Mouse (Mus musculus) intestine, postnatal 0 days (tissue): ENCODE data around the gene Tmem205. TPM values are rescaled to one million over a fixed set of nuclear protein-coding genes. Genes with fewer than 3 reads are reported as not detected.

Source experiments
- ATAC-seq: fragments of 200-750 bp; cut with Nextera tagmentation; 2 replicates; pipeline ENCODE4 v1.8.0; 2017; ENCODE audit warnings: mild to moderate bottlenecking, moderate TSS enrichment, moderate library complexity
- H3K27ac ChIP-seq: fragments of 300-500 bp; sonication (generic); 2 replicates; pipeline ENCODE4 v1.5.1; 2014; ENCODE audit warnings: mild to moderate bottlenecking, low read depth, low read length, moderate library complexity
- H3K27me3 ChIP-seq: fragments of 300-500 bp; sonication (generic); replicated peaks from 2 replicates; pipeline ENCODE4 v1.6.1; 2014; ENCODE audit warnings: low read length, mixed read lengths; ENCODE audit not compliant: control insufficient read depth, insufficient read depth
- H3K36me3 ChIP-seq: fragments of 300-500 bp; sonication (generic); 2 replicates; pipeline ENCODE4 v1.6.1; 2014; ENCODE audit warnings: mild to moderate bottlenecking, moderate library complexity; ENCODE audit not compliant: control insufficient read depth, insufficient read depth
- H3K4me1 ChIP-seq: fragments of 300-500 bp; sonication (generic); replicated peaks from 2 replicates; pipeline ENCODE4 v1.6.1; 2014; ENCODE audit warnings: antibody characterized with exemption, low read length, mixed read lengths; ENCODE audit not compliant: control insufficient read depth, insufficient read depth
- H3K4me2 ChIP-seq: fragments of 300-500 bp; sonication (generic); replicated peaks from 2 replicates; pipeline ENCODE4 v1.6.1; 2014; ENCODE audit warnings: low read depth, mild to moderate bottlenecking, moderate library complexity
- H3K4me3 ChIP-seq: fragments of 300-500 bp; sonication (generic); 2 replicates; pipeline ENCODE4 v1.5.1; 2014; ENCODE audit warnings: low read depth, low read length
- H3K9ac ChIP-seq: fragments of 300-500 bp; sonication (generic); 2 replicates; pipeline ENCODE4 v1.6.1; 2014; ENCODE audit warnings: mild to moderate bottlenecking, low read depth, low read length
- H3K9me3 ChIP-seq: fragments of 300-500 bp; sonication (generic); 2 replicates; pipeline ENCODE4 v1.6.1; 2016; ENCODE audit warnings: mixed run types; ENCODE audit not compliant: control insufficient read depth
- CTCF ChIP-seq: sonication (generic); IDR thresholded peaks from 2 replicates; pipeline ENCODE4 v1.5.1; 2016; ENCODE audit warnings: low read depth, mild to moderate bottlenecking, control low read depth, antibody characterized with exemption, moderate library complexity
- WGBS: fragments of 180-500 bp; shearing (Covaris S2); extraction: QIAGEN DNeasy Blood & Tissue Kit; methylation state at CpG from one replicate; pipeline ENCODE4 v1.1.7; 2014; 5-methylcytosine and 5-hydroxymethylcytosine counted together
- polyA plus RNA-seq: library from polyadenylated mRNA; unstranded; fragments of >200 nt; fragmentation: Nextera tagmentation; extraction: Ambion mirVana; gene quantifications from 2 replicates; pipeline ENCODE4 v1.2.1, GENCODE M21; 2015

Gene Tmem205
- polyA plus RNA-seq, 1 experiment from 2014 or later = 88.2 TPM

DNA sequence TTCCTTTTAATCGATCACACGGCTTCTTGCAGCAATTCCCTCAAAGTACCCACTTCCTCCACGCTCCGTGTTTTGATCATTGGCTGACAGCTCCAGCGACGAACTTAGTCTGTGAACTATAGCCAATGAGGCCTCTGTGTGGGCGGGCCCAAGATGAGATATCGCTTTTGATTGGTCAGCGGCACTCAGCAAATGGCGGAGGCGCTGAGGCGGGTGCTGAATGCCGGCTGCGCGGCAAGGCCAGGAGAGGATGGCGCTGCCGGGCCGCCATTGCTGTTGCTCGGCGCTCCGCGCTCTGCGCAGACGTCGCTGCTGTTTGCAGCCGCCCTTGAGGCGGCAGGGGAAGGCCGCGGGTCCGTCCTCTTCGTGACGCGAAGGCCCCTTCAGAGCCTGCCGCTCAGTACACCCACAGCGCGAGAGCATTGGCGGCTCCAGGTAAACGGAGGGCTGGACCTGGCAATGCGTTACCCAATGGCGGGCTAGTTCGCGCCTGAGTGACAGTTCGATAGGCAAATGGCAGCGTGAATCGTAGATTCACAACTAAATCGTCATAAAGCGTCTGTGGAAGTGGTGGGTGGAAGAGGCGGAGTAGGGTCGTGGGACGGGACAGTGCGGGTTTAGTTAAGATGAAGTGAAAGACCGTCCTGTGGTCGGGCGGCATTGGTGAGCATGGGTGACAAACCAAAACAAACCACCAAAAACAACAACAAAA lies 28.4 kb upstream of the Tmem205 start, which contains the start of gene Swsap1:
Swsap1 (plus strand) TSS at position 186 of the 712 bp plus-strand sequence.
- peak within 1 kb of the TSS; percentile 85 for H3K27ac ChIP-seq
- no peak for TF ChIP-seq CTCF
- under 1% methylated on average over 54 of the region's 54 CpGs for WGBS
- H3K4me3 ChIP-seq = peak within 1 kb of the TSS; percentile 67
- H3K4me2 ChIP-seq = peak within 1 kb of the TSS; percentile 53
- no peaks in the 10 kb centered on the region for H3K4me1 ChIP-seq
- H3K9me3 ChIP-seq = no peaks in the 10 kb centered on the region
- peak; percentile 98 for ATAC-seq
- peak within 1 kb of the TSS; percentile 60 for H3K9ac ChIP-seq
- no peaks in the 10 kb centered on the region for H3K36me3 ChIP-seq
- peaks cover 6% of the 10 kb centered on the region; the same call in 1 of the 2 replicates for H3K27me3 ChIP-seq

DNA sequence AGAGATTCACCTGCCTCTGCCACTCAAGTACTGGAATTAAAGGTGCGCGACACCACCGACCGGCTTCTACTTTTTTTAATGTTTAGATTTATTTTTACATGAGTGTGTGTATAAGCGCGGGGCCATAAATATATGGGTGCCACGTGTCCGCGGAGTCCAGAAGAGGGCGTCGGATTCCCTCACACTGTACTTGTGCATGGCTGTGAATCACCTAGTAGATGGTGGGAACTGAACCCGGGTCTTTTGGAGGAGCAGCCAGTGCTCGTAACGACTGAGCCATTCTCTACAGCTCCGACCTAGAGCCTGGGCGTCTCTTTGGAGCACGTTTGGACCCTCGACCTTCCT lies 27.8 kb upstream of the Tmem205 start:
- Histone ChIP-seq H3K27me3 (peaks cover under 1% of the 10 kb centered on the region; the same call in 1 of the 2 replicates), H3K4me1 (no peaks in the 10 kb centered on the region), H3K4me2 (peak overlapping the region; percentile 53), H3K9me3 (no peaks in the 10 kb centered on the region), H3K36me3 (no peaks in the 10 kb centered on the region), H3K4me3 (peak overlapping the region; percentile 67), H3K27ac (peak overlapping the region; percentile 1; the same call in 1 of the 2 replicates), H3K9ac (no peak overlapping the region)
- peak; percentile 50 for ATAC-seq
- peak; percentile 62 for TF ChIP-seq CTCF
- WGBS = under 1% methylated on average over 18 of the region's 18 CpGs

DNA sequence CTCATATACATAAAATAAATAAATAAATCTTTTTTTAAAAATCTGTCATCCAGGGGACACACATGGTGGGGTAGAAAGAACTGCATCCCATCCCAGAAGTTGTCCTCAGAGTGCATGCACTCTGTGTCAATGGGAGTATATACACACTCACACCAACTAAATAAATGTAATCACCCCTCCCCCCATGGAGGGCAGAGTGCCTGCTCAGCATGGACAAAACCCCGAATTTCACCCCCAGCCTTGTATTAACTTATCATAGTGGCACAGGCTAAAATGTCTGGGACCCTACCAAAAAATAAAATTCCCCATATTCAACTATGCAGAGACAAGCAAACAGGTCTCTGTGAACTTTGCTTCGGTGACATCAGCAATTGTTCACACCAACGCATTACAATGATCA lies 27.3 kb upstream of the Tmem205 start:
- WGBS = 59% methylated on average over 3 of the region's 3 CpGs
- Histone ChIP-seq H3K9me3 (no peaks in the 10 kb centered on the region), H3K4me2 (peak overlapping the region; percentile 53; the same call in 1 of the 2 replicates), H3K4me3 (no peak overlapping the region), H3K27ac (no peak overlapping the region), H3K9ac (no peak overlapping the region), H3K36me3 (no peaks in the 10 kb centered on the region), H3K4me1 (no peaks in the 10 kb centered on the region), H3K27me3 (no peaks in the 10 kb centered on the region; the same call in 1 of the 2 replicates)
- no peak for ATAC-seq
- no peak for TF ChIP-seq CTCF

DNA sequence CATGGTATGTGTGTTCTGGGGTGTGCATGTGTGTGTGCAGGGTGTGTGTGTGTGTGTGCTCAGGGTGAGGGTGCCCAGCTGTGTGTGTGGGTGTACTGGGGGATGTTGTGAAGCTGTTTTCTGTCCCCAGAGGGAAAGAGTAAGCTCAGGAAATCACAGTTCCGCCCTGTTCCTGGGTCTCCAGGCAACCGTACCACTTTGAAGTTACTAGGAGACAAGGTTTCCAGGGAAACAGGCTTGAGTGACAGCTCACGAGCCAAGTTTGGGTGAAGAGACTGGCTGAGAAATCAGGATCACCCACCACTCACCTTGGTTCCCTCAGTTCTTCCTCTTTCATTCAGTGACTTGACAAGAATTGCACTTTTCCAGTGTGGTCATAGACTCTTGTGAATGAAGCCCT lies 26.2 kb upstream of the Tmem205 start:
- 18% methylated on average over 3 of the region's 3 CpGs for WGBS
- Histone ChIP-seq H3K4me1 (no peaks in the 10 kb centered on the region), H3K27me3 (no peaks in the 10 kb centered on the region), H3K4me2 (no peak overlapping the region), H3K9ac (no peak overlapping the region), H3K27ac (no peak overlapping the region), H3K36me3 (no peaks in the 10 kb centered on the region), H3K9me3 (no peaks in the 10 kb centered on the region), H3K4me3 (no peak overlapping the region)
- no peak for TF ChIP-seq CTCF
- ATAC-seq = no peak

DNA sequence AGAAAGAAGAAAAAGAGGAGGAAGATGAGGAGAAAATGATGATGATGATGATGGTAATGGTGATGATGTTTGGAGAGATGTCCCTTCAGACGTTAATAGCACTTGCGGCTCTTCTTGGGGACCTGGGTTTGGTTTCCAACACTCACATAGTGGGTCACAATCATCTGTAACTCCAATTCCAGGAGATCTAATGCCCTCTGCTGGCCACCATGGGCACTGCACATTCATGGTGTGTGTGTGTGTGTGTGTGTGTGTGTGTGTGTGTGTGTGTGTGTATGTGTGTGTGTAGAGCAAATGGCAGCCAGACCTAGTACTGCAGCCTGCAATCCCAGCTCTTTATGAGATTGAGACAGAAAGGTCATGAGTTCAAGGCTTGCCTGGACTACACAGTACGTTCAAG lies 24.6 kb upstream of the Tmem205 start:
- TF ChIP-seq CTCF = peak; percentile 59
- H3K27me3 ChIP-seq = no peaks in the 10 kb centered on the region; the same call in 1 of the 2 replicates
- WGBS = 66% methylated on average over 3 of the region's 3 CpGs
- no peaks in the 10 kb centered on the region for H3K36me3 ChIP-seq
- H3K4me3 ChIP-seq = no peak overlapping the region
- no peaks in the 10 kb centered on the region for H3K4me1 ChIP-seq
- H3K9ac ChIP-seq = no peak overlapping the region
- no peaks in the 10 kb centered on the region for H3K9me3 ChIP-seq
- ATAC-seq = no peak
- no peak overlapping the region for H3K27ac ChIP-seq
- no peak overlapping the region for H3K4me2 ChIP-seq

DNA sequence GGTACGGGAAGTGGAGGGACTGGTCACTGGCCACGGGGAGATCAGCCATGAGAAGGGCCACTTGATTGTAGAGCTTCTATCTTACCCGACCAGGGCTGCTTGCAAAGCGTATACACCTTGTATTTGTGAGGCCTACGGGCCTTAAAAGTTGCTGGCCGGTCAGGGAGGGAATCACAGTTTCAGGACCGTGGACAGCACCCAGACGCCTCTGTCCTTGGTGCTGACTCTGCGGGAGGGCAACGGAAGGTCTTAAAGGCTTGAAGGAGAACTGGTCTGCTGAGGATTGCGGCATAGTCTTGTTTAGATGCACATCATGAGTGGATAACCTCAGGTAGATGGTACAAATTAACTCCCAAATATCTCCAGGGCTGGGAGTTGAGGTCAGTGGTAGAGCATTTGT lies 23.0 kb upstream of the Tmem205 start:
- Histone ChIP-seq H3K27ac (no peak overlapping the region), H3K9ac (no peak overlapping the region), H3K27me3 (no peaks in the 10 kb centered on the region; the same call in 1 of the 2 replicates), H3K4me2 (no peak overlapping the region), H3K9me3 (no peaks in the 10 kb centered on the region), H3K4me1 (no peaks in the 10 kb centered on the region), H3K4me3 (no peak overlapping the region), H3K36me3 (no peaks in the 10 kb centered on the region)
- WGBS = 16% methylated on average over 11 of the region's 11 CpGs
- ATAC-seq = no peak
- TF ChIP-seq CTCF = no peak
